Mouse (Mus musculus) left cerebral cortex, postnatal 14 days (tissue): Measurements from ENCODE around the gene Pecr. TPM values are rescaled to one million over a fixed set of nuclear protein-coding genes. Genes with fewer than 3 reads are reported as not detected.
A peak's percentile ranks its signal among the peaks of the same experiment; 100 is the strongest.

Experiments
- DNase-seq, 2 experiments: peaks; one replicate each; pipeline ENCODE4 v3.0.0; 2021 to 2022; ENCODE audit warnings: low spot score in 2 of 2, mixed read lengths in 1 of 2
- intact Hi-C: fragments of 180-260 bp; cut with DNase I; formaldehyde crosslinking; loops from one replicate; pipeline ENCODE4 v1.15.1; 2025
- long read RNA-seq, 2 experiments: library from polyadenylated mRNA; stranded (forward); transcript quantifications; one replicate each; pipeline ENCODE4 v2.0.0; 2021
- total RNA-seq, 2 experiments: library from RNA; stranded (reverse); gene quantifications; 2 replicates each; pipeline ENCODE4 v1.2.3; 2021

The Pecr gene
- total RNA-seq = 1 to 10 TPM; 4.8 TPM
- long read RNA-seq, experiment 1, transcript Pecr-201 (8 exons, 1,186 nt) = major isoform, 7 of 8 reads
- long read RNA-seq, experiment 1, partial matches to known transcripts = 0 of 8 reads
- long read RNA-seq, experiment 1, other reads (novel, unspliced or antisense) = 0 of 8 reads
- long read RNA-seq, experiment 2, partial matches to known transcripts = 0 of 4 reads
- long read RNA-seq, experiment 2, other reads (novel, unspliced or antisense) = 1 of 4 reads

GRCm38 (mm10) chr1:72283992-72284485, at the start of gene Pecr, which contains the start of gene Tmem169:
Gene Pecr, minus strand, starts transcription at chr1:72284314.
Gene Tmem169, plus strand, starts transcription at chr1:72284369.
- peak; percentile 92 to 93 for DNase-seq
- intact Hi-C loops = no loop called here

- DNase-seq = no peak
- intact Hi-C loops = no loop called here
These were observed 42.2 kb upstream of the Pecr start for GRCm38 (mm10) chr1:72326162-72326821.

GRCm38 (mm10) chr1:72323248-72323647, 39.1 kb upstream of the Pecr start:
- intact Hi-C loops = no loop called here
- no peak for DNase-seq

GRCm38 (mm10) chr1:72320759-72321158, 36.6 kb upstream of the Pecr start:
- intact Hi-C loops = no loop called here
- DNase-seq = no peak

- DNase-seq = no peak
- intact Hi-C loops = no loop called here
These were observed 32.8 kb upstream of the Pecr start for GRCm38 (mm10) chr1:72316901-72317300.

- intact Hi-C loops = no loop called here
- no peak for DNase-seq
These were observed 32.3 kb upstream of the Pecr start for GRCm38 (mm10) chr1:72316409-72316808.

GRCm38 (mm10) chr1:72315447-72315846, 31.3 kb upstream of the Pecr start:
- no peak for DNase-seq
- intact Hi-C loops = no loop called here

GRCm38 (mm10) chr1:72313399-72314039, 29.4 kb upstream of the Pecr start:
- peak in 1 of 2 experiments; percentile 73 for DNase-seq
- intact Hi-C loops = no loop called here

- DNase-seq = no peak
- intact Hi-C loops = no loop called here
These were observed 28.7 kb upstream of the Pecr start for GRCm38 (mm10) chr1:72312701-72313398.

GRCm38 (mm10) chr1:72309744-72310424, 25.8 kb upstream of the Pecr start:
- intact Hi-C loops = loop anchor here (5.0 kb wide), 5 partner anchors 227 to 547 kb away; partner anchors contain the start of genes March4, Rpl37a and Smarcal1
- no peak for DNase-seq

- intact Hi-C loops = loop anchor here (5.0 kb wide), 5 partner anchors 228 to 548 kb away; partner anchors contain the start of genes March4, Rpl37a and Smarcal1
These were observed 24.8 kb upstream of the Pecr start for GRCm38 (mm10) chr1:72308919-72309318.

GRCm38 (mm10) chr1:72307317-72307798, 23.2 kb upstream of the Pecr start, which contains the start of gene Xrcc5:
Gene Xrcc5, plus strand, starts transcription at chr1:72307421.
- peak; percentile 95 to 96 for DNase-seq
- intact Hi-C loops = loop anchor here (5.0 kb wide), 5 partner anchors 230 to 550 kb away; partner anchors contain the start of genes March4, Rpl37a and Smarcal1

More at GRCm38 (mm10) chr1:72308919-72309318, 24.8 kb upstream of the Pecr start:
- no peak for DNase-seq

- peak; percentile 49 to 60 for DNase-seq
- intact Hi-C loops = loop anchor here (5.0 kb wide), 5 partner anchors 231 to 551 kb away; partner anchors contain the start of genes March4, Rpl37a and Smarcal1
These were observed 22.6 kb upstream of the Pecr start for GRCm38 (mm10) chr1:72306679-72307181.

- no peak for DNase-seq
- intact Hi-C loops = loop anchor here (5.0 kb wide), 5 partner anchors 231 to 551 kb away; partner anchors contain the start of genes March4, Rpl37a and Smarcal1
These were observed 22.1 kb upstream of the Pecr start for GRCm38 (mm10) chr1:72306241-72306640.

GRCm38 (mm10) chr1:72301845-72302244, 17.7 kb upstream of the Pecr start:
- intact Hi-C loops = no loop called here
- DNase-seq = no peak

- peak in 1 of 2 experiments; percentile 45 for DNase-seq
These were observed 11.6 kb upstream of the Pecr start for GRCm38 (mm10) chr1:72295746-72296145.

GRCm38 (mm10) chr1:72293869-72294663, 10.0 kb upstream of the Pecr start:
- no peak for DNase-seq
- intact Hi-C loops = no loop called here

More at GRCm38 (mm10) chr1:72295746-72296145, 11.6 kb upstream of the Pecr start:
- intact Hi-C loops = no loop called here
